Mouse (Mus musculus) liver, embryonic 16.5 days (tissue): ENCODE data around the gene Tacstd2. TPM values are rescaled to one million over a fixed set of nuclear protein-coding genes. Genes with fewer than 3 reads are reported as not detected.

Source experiments
- ATAC-seq: fragments of 200-750 bp; cut with Nextera tagmentation; 2 replicates; pipeline ENCODE4 v1.8.0; 2017; ENCODE audit warnings: low read depth, mild to moderate bottlenecking, moderate number of reproducible peaks, moderate library complexity
- H3K27ac ChIP-seq: fragments of 300-500 bp; sonication (generic); 2 replicates; pipeline ENCODE4 v1.5.1; 2014; ENCODE audit warnings: mild to moderate bottlenecking, low read length
- H3K27me3 ChIP-seq: fragments of 300-500 bp; sonication (generic); 2 replicates; pipeline ENCODE4 v1.6.1; 2014; ENCODE audit warnings: low read depth, low read length, mixed read lengths; ENCODE audit not compliant: control insufficient read depth, insufficient read depth
- H3K36me3 ChIP-seq: fragments of 300-500 bp; sonication (generic); 2 replicates; pipeline ENCODE4 v1.6.1; 2014; ENCODE audit warnings: mild to moderate bottlenecking; ENCODE audit not compliant: control insufficient read depth, insufficient read depth
- H3K4me1 ChIP-seq: fragments of 300-500 bp; sonication (generic); 2 replicates; pipeline ENCODE4 v1.6.1; 2014; ENCODE audit warnings: low read depth, low read length, mixed read lengths; ENCODE audit not compliant: control insufficient read depth
- H3K4me2 ChIP-seq: fragments of 300-500 bp; sonication (generic); 2 replicates; pipeline ENCODE4 v1.6.1; 2014; ENCODE audit warnings: low read depth, low read length, mixed read lengths
- H3K4me3 ChIP-seq: fragments of 300-500 bp; sonication (generic); 2 replicates; pipeline ENCODE4 v1.5.1; 2014; ENCODE audit warnings: low read depth, mild to moderate bottlenecking, low read length
- H3K9ac ChIP-seq: fragments of 300-500 bp; sonication (generic); 2 replicates; pipeline ENCODE4 v1.6.1; 2014; ENCODE audit warnings: low read depth, low read length
- H3K9me3 ChIP-seq: fragments of 300-500 bp; sonication (generic); replicated peaks from 2 replicates; pipeline ENCODE4 v1.6.1; 2016; ENCODE audit warnings: low read length; ENCODE audit not compliant: control insufficient read depth
- WGBS: fragments of 180-500 bp; shearing (Covaris S2); extraction: QIAGEN DNeasy Blood & Tissue Kit; methylation state at CpG from one replicate; pipeline ENCODE4 v1.1.7; 2014; ENCODE audit not compliant: insufficient replicate concordance; 5-methylcytosine and 5-hydroxymethylcytosine counted together
- polyA plus RNA-seq: library from polyadenylated mRNA; unstranded; fragments of >200 nt; fragmentation: Nextera tagmentation; extraction: Ambion mirVana; gene quantifications from 2 replicates; pipeline ENCODE4 v1.2.1, GENCODE M21; 2015

Tacstd2 gene
- polyA plus RNA-seq: 0.26 and 0.68 TPM in 2 replicates

DNA sequence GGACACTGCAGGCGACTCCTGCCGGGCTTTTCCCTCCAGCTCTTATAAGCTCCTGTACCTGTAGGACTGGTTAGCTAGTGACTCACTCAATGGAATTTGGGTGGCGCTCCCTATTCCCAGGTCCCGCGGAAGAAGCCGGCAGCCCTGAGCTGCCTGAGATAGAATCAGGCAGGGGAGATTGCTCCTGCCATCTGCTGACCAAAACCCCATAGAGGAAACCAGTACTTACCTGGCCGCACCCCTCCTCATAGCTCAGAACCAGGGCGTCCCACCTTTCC lies at the start of gene Tacstd2:
Gene Tacstd2 (minus strand): TSS at position 20 of the 278 bp plus-strand sequence.
- H3K4me1 ChIP-seq: no peaks in the 10 kb centered on the region
- H3K9ac ChIP-seq: no peak within 1 kb of the TSS
- H3K27ac ChIP-seq: no peak within 1 kb of the TSS
- peaks cover 40% of the 10 kb centered on the region for H3K27me3 ChIP-seq
- peak within 1 kb of the TSS; percentile 41 for H3K4me2 ChIP-seq
- WGBS: 11% methylated on average over 8 of the region's 8 CpGs
- no peak for ATAC-seq
- peak within 1 kb of the TSS; percentile 40 for H3K4me3 ChIP-seq
- H3K36me3 ChIP-seq: no peaks in the 10 kb centered on the region
- no peaks in the 10 kb centered on the region for H3K9me3 ChIP-seq

DNA sequence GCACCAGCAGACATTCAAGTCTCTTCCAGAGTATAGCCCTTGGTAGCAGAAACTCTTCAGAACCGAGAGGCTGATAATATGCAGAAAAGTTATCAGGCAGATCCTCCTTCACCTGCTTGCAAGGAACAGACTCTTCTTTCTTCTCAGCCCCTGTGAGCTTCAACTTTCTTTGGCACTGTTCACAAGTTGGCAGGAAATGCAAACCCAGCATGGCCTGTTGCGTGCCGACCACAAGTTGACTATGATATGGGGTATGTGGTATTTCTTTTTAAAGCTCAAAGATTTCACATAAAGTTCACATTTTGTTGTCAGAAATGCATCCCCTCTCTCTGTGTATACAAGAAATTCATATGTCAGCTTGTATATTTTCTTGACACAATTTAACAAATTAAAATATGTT lies 30.7 kb upstream of the Tacstd2 start:
- Histone ChIP-seq H3K9me3 (no peaks in the 10 kb centered on the region), H3K36me3 (no peaks in the 10 kb centered on the region), H3K4me1 (no peaks in the 10 kb centered on the region), H3K4me3 (no peak overlapping the region), H3K4me2 (no peak overlapping the region), H3K27ac (no peak overlapping the region), H3K9ac (no peak overlapping the region), H3K27me3 (no peaks in the 10 kb centered on the region)
- WGBS: 40% methylated on average over 3 of the region's 3 CpGs
- ATAC-seq: no peak

DNA sequence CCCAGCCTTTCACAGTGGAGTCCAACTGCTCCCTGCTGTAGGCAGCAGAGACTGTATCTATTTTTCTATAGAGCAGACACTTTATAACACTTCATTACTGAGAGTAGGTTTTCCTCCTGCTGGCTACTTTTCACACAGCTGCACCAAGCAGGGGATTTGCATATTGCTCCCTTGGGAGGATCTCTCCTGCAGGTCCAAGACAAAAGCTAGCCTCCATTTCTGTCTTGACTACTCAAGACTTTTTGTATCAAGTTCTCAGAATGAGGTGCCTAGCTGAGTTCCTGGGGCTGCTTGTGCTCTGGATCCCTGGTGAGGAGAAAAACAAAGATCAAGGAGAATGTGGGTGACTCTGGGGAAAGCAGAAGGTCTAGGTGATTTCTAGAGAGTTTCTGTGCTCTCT lies 19.8 kb upstream of the Tacstd2 start:
- H3K36me3 ChIP-seq: no peaks in the 10 kb centered on the region
- no peaks in the 10 kb centered on the region for H3K4me1 ChIP-seq
- no peaks in the 10 kb centered on the region for H3K27me3 ChIP-seq
- ATAC-seq: no peak
- H3K9ac ChIP-seq: no peak overlapping the region
- no peak overlapping the region for H3K4me3 ChIP-seq
- no peak overlapping the region for H3K27ac ChIP-seq
- H3K4me2 ChIP-seq: no peak overlapping the region
- H3K9me3 ChIP-seq: no peaks in the 10 kb centered on the region

DNA sequence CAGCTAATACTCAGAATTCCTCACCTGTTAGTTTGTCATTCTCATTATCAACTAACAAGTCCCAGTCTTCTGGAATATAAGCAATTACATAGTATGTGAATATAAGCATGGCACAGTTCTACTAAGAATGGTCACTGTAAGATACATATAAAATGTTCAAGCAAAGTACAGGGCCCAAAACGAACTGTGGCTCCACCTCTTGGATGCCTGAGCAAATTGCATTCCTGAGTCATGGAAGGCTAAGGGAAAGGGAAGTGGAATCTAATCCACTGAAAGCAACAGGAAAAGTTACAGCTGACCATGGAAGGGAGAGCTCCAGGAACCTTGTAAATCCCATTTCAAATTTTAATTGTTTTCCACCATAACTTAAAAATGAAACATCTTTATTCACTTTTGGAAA lies 14.0 kb upstream of the Tacstd2 start:
- WGBS: 14% methylated on average over 1 of the region's 1 CpGs
- Histone ChIP-seq H3K4me2 (no peak overlapping the region), H3K27me3 (no peaks in the 10 kb centered on the region), H3K9me3 (no peaks in the 10 kb centered on the region), H3K4me1 (no peaks in the 10 kb centered on the region), H3K27ac (no peak overlapping the region), H3K36me3 (no peaks in the 10 kb centered on the region), H3K9ac (no peak overlapping the region), H3K4me3 (no peak overlapping the region)
- ATAC-seq: no peak

DNA sequence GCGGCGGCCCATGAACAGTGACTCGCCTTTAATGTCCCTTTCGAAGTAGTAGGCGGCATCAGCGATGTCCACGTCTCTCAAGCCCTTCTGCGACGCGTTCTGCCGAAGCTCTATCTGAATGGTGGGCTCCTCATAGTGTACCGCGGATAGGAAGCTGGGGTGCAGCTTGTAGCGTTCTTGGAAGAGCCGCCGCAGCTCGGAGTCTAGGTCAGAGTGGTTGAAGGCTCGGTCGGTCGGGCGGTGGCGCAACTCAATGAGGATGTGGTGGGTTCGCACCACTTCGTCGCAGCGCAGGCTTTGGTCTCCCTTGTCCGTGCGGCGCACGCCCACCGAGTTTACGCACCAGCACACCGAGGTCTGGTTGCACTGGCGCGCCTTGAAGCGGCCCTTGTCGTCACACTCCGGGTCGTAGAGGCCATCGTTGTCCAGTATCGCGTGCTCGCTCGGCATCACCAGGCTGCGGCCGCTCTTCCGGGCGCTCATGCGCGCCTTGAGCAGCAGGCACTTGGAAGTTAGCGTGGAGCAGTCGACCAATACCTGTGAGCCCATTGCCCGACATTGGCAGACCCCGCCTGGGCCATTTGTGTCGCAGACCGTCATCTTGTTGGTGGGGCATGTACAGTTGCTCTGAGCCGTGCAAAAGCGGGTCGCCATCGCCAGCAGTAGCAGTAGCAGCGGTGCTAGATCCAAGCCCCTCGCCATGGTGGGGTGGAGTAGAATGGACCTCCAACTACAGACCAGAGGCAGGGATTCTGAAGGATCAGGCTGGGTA lies 405 bp downstream of the Tacstd2 start:
- H3K9ac ChIP-seq: no peak overlapping the region
- H3K4me1 ChIP-seq: no peaks in the 10 kb centered on the region
- H3K4me2 ChIP-seq: peak overlapping the region; percentile 41
- H3K36me3 ChIP-seq: no peaks in the 10 kb centered on the region
- peaks cover 40% of the 10 kb centered on the region for H3K27me3 ChIP-seq
- 2% methylated on average over 62 of the region's 62 CpGs for WGBS
- peak overlapping the region; percentile 40 for H3K4me3 ChIP-seq
- no peaks in the 10 kb centered on the region for H3K9me3 ChIP-seq
- ATAC-seq: no peak
- no peak overlapping the region for H3K27ac ChIP-seq

DNA sequence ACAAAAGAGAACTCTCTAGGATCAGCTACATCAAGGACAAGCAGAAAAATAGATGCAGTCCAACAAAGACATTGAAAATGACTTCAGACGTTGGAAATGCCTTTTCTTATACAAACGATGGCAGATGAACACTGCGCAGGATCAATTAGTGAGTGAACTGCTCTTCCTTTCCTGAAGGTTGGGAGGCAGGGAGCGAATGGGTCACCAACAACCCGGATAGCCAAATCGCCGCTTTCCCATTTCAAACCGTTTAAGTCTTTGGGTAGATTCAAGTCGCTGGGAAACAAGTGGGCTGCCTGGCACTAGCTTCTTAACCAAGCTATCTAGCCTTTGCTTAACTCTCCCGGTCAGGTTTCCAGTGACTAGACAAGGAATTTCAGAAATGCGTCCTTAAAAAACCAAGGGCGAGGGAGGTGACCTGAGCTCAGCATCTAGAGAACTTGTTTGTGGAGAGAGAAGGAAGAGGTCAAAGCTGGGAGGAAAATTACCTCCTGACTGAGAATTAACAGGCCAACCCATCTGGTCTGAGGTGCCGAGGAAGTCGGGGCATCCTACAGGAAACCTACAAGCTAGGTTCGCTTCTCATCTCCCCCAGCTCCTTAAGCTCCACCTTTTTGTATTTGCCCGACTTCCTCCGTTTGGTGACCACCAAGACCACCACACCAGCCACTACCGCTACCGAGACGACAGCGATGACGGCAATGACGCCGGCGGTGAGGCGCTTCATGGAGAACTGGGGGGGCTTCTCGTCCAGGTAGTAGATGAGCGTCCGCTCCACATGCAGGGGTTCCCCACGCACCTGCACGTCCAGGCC lies 1.2 kb downstream of the Tacstd2 start:
- Histone ChIP-seq H3K36me3 (no peaks in the 10 kb centered on the region), H3K9ac (no peak overlapping the region), H3K4me1 (no peaks in the 10 kb centered on the region), H3K4me2 (peak overlapping the region; percentile 41; the same call in 1 of the 2 replicates), H3K27me3 (peaks cover 40% of the 10 kb centered on the region), H3K4me3 (peak overlapping the region; percentile 40), H3K9me3 (no peaks in the 10 kb centered on the region), H3K27ac (no peak overlapping the region)
- ATAC-seq: no peak
- WGBS: 8% methylated on average over 31 of the region's 31 CpGs

DNA sequence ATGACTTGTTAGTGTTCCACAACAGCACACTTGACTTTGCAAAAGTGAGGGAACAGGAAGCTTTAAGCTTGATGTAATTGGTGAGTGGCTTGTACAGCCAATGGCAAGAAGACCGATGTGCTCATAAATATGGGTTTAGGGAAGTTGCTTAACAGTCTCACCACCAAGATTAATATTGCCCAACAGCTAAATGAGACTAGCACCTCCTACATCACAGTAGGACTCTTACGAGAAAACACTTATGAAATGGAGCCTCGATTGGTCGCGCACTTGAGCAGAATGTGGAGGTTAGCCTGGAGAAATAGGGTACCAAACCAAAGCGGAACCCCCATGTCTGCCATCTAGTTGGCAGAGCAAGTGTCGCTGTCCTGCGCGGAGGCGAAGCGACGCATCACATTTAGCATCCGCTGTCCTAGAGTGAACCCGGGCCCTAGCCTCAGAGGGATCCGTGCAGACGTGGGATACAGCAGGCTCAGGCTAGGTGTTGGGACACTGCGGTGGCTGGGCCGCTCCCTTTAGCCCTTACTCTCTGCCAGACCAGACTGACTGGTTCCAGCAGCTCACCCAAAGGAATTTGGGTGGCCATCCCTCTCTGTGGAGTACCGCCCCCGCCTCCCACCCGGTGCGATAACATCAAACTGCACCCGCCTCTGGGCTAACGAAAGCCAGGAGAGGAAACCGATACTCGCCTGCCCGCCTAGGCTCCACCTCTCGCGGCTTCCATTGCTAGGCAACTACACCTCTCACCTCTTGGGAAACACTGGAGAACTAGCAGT lies 2.7 kb downstream of the Tacstd2 start:
- Histone ChIP-seq H3K9me3 (no peaks in the 10 kb centered on the region), H3K9ac (no peak overlapping the region), H3K27me3 (peaks cover 40% of the 10 kb centered on the region), H3K36me3 (no peaks in the 10 kb centered on the region), H3K27ac (peak overlapping the region; percentile 47; the same call in 1 of the 2 replicates), H3K4me3 (peak overlapping the region; percentile 23; the same call in 1 of the 2 replicates), H3K4me1 (no peaks in the 10 kb centered on the region), H3K4me2 (peak overlapping the region; percentile 38)
- ATAC-seq: peak; percentile 53
- 3% methylated on average over 29 of the region's 29 CpGs for WGBS

DNA sequence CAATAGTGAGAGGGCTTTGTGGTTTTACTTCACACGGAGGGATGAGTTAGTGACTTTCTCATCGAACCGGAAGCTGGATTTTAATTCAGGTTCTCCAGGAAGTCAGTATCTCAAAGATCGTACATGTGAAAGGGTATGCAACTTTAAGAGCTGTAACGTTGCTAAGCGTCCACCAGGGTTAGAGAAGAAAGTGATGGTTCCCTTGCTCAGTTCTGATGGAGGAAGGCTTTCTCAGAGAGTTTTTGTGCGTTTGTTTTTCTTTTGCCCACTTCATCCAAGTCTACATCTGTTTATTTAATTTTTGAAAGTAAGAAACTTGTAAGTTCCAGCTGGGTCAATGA lies 3.8 kb downstream of the Tacstd2 start:
- ATAC-seq: no peak
- Histone ChIP-seq H3K27ac (no peak overlapping the region), H3K4me2 (no peak overlapping the region), H3K9me3 (no peaks in the 10 kb centered on the region), H3K4me1 (no peaks in the 10 kb centered on the region), H3K4me3 (no peak overlapping the region), H3K27me3 (peaks cover 40% of the 10 kb centered on the region), H3K9ac (no peak overlapping the region), H3K36me3 (no peaks in the 10 kb centered on the region)
- WGBS: 46% methylated on average over 7 of the region's 7 CpGs
